Mouse (Mus musculus) kidney, adult 2 months (tissue): ENCODE data around the gene Tomm5. TPM values are rescaled to one million over a fixed set of nuclear protein-coding genes. Genes with fewer than 3 reads are reported as not detected.
"Not testable (repeated sequence)": the region's sequence is repeated elsewhere in the genome, so short reads cannot be mapped to it uniquely, and the experiment has no call there.

Source experiments
- DNase-seq: peaks from one replicate; pipeline ENCODE4 v3.0.0; 2021
- H3K27ac ChIP-seq: fragments of 200-500 bp; 2 replicates; pipeline ENCODE4 v1.5.1; 2012; ENCODE audit warnings: low read depth, low read length, control low read depth, inconsistent platforms; ENCODE audit not compliant: insufficient read depth
- H3K27me3 ChIP-seq: fragments of 200-500 bp; replicated peaks from 2 replicates; pipeline ENCODE4 v1.6.1; 2012; ENCODE audit warnings: mild to moderate bottlenecking, moderate library complexity, low read length, inconsistent platforms; ENCODE audit not compliant: control insufficient read depth, insufficient read depth
- H3K36me3 ChIP-seq: fragments of 200-500 bp; 2 replicates; pipeline ENCODE4 v1.6.1; 2012; ENCODE audit warnings: mild to moderate bottlenecking, moderate library complexity, low read length, inconsistent platforms; ENCODE audit not compliant: control insufficient read depth, insufficient read depth
- H3K4me1 ChIP-seq: fragments of 200-500 bp; 2 replicates; pipeline ENCODE4 v1.6.1; 2011; ENCODE audit warnings: low read length; ENCODE audit not compliant: control insufficient read depth, insufficient read depth
- H3K4me3 ChIP-seq: fragments of 200-500 bp; 2 replicates; pipeline ENCODE4 v1.5.1; 2011; ENCODE audit warnings: mild to moderate bottlenecking, low read depth, low read length, control low read depth; ENCODE audit not compliant: insufficient read depth
- CTCF ChIP-seq: fragments of 200-500 bp; conservative IDR thresholded peaks from 2 replicates; pipeline ENCODE4 v1.5.1; 2011; ENCODE audit warnings: low read depth, mild to moderate bottlenecking, control low read depth, low read length, moderate library complexity, mixed read lengths; ENCODE audit not compliant: insufficient read depth, insufficient read length
- POLR2A ChIP-seq: fragments of 200-500 bp; IDR thresholded peaks from one replicate; pipeline ENCODE4 v1.6.1; 2011; ENCODE audit warnings: low read depth, low read length, control low read depth
- WGBS: fragments of 180-500 bp; shearing (Covaris S2); methylation state at CpG from one replicate; pipeline ENCODE4 v1.1.7; 2018; 5-methylcytosine and 5-hydroxymethylcytosine counted together
- polyA plus RNA-seq: library from polyadenylated mRNA; depleted of rRNA; stranded (reverse); fragments of >200 nt; gene quantifications from 2 replicates; pipeline ENCODE4 v1.2.3, GENCODE M21; 2012

Gene Tomm5
- polyA plus RNA-seq, 1 experiment = 155 TPM

DNA sequence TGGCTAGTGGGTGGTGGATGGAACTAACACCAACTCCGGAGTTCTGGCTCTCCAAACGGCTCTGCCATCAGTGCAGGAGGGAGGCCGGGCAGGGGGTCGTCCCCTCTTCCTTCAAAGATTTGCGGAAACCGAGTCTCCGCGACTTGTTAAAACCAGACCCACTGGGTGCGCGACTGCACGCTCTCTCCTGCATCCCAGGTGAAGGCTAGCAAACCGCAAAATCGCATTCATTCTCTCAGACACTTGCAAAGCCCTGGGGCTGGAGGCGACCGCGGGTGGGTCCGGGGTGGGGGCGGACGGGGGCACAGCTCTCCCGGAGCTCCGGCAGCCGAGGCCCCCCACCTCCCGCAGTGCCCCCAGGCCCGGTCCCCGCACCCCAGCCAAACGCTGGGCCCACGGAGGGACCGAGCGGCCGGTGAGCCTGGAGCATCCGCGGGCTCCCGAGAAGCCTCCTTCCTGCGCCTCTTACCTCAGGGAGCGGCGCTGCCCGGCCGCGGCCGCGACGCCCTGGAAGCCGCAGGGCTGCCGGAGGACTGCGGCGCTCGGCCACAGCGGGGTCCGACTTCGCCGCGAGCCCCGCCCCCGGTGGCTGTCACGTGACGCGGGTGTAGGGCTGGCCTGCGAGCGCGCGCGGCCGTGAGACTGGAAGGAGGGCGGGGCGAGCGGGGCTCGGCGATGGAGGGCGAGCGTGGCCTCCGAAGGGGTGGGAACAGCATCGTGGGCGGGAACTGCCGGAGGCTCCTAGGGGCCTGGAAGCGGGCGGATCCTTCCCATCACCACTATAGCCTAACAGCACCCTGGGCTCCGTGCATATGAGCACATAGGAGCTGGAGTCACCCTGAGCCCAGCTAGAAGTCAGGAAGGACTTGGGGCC is 23.7 kb downstream of the Tomm5 start, which contains the start of gene Fbxo10:
Gene Fbxo10 (minus strand): TSS at position 584 of the 874 bp plus-strand sequence.
- DNase-seq = peak; percentile 96
- no peak for TF ChIP-seq CTCF
- no peak for TF ChIP-seq POLR2A
- under 1% methylated on average over 75 of the region's 77 CpGs for WGBS
- Histone ChIP-seq H3K36me3 (no peaks in the 10 kb centered on the region), H3K27ac (no peak within 1 kb of the TSS), H3K4me1 (peaks cover 11% of the 10 kb centered on the region), H3K4me3 (peak within 1 kb of the TSS; percentile 84), H3K27me3 (no peaks in the 10 kb centered on the region)

DNA sequence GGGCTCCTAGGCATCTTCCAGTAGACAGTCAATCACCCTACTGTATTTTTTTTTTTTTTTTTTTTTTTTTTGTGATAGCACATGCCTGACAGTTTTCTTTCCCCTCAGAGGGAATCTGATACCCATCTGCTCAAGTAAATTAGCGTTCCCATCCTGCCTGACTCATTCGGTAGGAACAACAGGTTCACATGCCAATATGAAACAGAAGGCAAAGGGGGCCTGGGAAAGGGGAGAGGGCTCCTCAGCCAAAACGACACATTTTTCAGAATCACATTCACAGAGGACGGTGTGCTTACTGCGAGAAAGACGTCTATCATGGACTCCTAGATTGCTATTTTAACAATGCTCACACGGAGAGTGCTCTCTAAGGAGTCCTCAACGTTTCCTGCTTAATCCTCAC is 24.4 kb downstream of the Tomm5 start:
- DNase-seq = no peak
- Histone ChIP-seq H3K27ac (no peak overlapping the region), H3K4me3 (peak overlapping the region; percentile 84; the same call in 1 of the 2 replicates), H3K4me1 (peaks cover 11% of the 10 kb centered on the region), H3K36me3 (no peaks in the 10 kb centered on the region), H3K27me3 (no peaks in the 10 kb centered on the region)
- TF ChIP-seq POLR2A = no peak
- TF ChIP-seq CTCF = no peak
- WGBS = 14% methylated on average over 8 of the region's 8 CpGs

DNA sequence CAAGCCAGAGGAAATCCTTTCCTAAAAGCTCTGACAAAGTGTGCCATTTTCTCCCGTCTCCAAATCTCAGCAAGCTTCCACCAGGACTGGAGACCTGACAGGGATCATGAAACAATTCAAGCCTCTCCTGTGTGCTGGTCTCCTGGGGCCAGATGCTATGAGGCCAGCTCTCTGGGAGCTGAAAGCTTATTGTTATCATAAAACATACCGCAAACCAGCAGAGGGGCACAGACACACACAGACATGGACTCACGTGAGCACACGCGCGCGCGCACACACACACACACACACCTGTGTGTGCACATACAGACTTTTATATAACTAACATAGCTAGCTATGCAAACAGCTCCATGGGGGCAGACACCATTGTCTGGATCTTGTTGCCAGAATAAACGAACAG is 25.0 kb downstream of the Tomm5 start:
- H3K4me3 ChIP-seq = no peak overlapping the region
- TF ChIP-seq POLR2A (no peak), CTCF (no peak)
- WGBS = 85% methylated on average over 9 of the region's 9 CpGs
- DNase-seq = no peak
- peaks cover 11% of the 10 kb centered on the region for H3K4me1 ChIP-seq
- no peak overlapping the region for H3K27ac ChIP-seq
- H3K27me3 ChIP-seq = no peaks in the 10 kb centered on the region
- H3K36me3 ChIP-seq = no peaks in the 10 kb centered on the region

DNA sequence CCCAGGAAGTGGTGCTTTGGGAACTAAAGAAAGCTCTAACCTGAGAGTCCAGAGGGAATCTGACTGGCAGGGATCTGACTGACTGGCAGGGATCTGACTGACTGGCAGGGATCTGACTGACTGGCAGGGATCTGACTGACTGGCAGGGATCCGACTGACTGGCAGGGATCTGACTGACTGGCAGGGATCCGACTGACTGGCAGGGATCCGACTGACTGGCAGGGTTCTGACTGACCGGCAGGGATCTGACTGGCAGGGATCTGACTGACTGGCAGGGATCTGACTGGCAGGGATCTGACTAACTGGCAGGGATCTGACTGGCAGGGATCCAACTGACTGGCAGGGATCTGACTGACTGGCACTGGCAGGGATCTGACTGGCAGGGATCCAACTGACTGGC is 26.9 kb downstream of the Tomm5 start:
- DNase-seq, H3K4me3 ChIP-seq, H3K36me3 ChIP-seq, H3K27ac ChIP-seq, H3K27me3 ChIP-seq: not testable (repeated sequence)
- WGBS = 81% methylated on average over 4 of the region's 4 CpGs
- H3K4me1 ChIP-seq = peaks cover 11% of the 10 kb centered on the region

DNA sequence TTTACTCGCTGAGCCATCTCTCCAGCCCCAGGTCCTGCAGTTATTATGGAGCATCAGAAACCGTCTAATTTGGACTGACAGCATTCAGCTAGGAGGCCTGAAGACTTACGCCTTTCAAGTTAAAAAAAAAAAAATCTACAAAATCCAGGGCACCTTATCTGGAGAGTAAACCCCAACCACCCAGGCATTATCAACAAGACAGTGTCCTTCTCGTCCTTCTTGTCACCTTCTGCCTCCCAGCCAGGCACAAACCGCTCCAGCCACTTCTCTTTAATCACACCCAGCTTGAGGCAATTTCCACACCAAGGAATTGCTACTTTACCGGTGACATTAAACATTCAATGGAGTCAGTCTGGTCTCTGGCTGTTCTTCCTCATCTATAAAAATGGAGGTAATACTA is 34.4 kb downstream of the Tomm5 start:
- WGBS = 83% methylated on average over 6 of the region's 6 CpGs
- Histone ChIP-seq H3K4me3 (no peak overlapping the region), H3K36me3 (no peaks in the 10 kb centered on the region), H3K4me1 (peaks cover 21% of the 10 kb centered on the region; the same call in 1 of the 2 replicates), H3K27ac (no peak overlapping the region), H3K27me3 (no peaks in the 10 kb centered on the region)
- no peak for TF ChIP-seq CTCF
- no peak for DNase-seq

DNA sequence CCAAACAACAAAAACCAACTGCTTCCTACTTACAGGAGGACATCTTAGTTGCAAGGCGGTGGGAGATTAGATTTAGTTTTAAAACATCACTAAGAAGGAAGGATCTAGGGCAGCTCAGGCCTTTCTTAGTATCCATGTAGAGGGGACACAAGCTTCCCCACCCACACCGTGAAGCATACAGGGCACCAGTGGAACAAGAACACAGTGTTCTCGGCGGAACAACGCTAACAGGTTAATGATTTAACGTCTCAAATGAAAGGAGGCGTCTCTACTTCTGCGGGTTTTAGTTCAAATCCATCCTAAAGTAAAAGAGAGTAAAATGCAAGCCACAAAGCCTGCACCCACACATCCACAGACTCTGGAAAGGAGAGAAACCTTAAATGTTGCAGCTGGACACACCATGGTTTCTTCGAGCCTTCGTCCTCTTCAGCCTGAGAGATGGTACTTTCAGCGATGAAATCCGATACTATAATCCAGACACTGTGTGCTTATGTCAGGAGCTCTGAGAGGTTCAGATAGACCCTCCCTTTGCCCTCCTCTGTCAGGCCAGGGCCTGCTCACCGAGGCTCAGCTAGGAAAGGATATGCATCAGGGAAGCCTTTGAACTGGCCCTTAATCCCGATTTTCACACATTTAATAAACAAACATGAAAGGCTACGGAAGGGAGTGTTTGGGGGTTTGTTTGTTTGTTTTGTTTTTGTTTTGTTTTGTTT is 35.5 kb downstream of the Tomm5 start:
- H3K27ac ChIP-seq = peak overlapping the region; percentile 2; the same call in 1 of the 2 replicates
- H3K4me3 ChIP-seq = no peak overlapping the region
- 58% methylated on average over 15 of the region's 15 CpGs for WGBS
- peaks cover 21% of the 10 kb centered on the region; the same call in 1 of the 2 replicates for H3K4me1 ChIP-seq
- DNase-seq = peak; percentile 58
- TF ChIP-seq CTCF (no peak), POLR2A (no peak)
- H3K27me3 ChIP-seq = no peaks in the 10 kb centered on the region
- no peaks in the 10 kb centered on the region for H3K36me3 ChIP-seq

DNA sequence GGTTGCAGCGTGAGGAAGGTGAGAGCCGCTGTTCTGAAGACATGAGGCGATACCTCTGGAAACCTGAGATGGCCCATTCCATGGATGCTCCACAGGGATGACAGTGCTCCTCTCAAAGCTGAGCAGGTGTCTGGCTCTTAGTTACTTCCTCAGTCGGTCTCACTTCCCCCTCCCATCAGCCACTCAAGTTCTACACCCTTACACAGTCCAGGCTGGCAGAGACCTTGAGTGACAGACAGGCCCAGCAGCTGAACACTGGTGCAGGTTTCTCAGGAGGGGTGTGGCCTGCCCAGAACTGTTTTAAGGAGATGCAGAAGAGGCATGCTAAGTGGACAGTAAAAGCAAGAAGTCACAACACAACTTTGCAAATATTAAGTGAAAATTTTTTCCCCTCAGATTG is 40.2 kb downstream of the Tomm5 start:
- WGBS = 89% methylated on average over 4 of the region's 4 CpGs
- DNase-seq = no peak

More for the DNA sequence above, 40.2 kb downstream of the Tomm5 start:
- Histone ChIP-seq H3K27ac (no peak overlapping the region), H3K4me3 (no peak overlapping the region), H3K27me3 (no peaks in the 10 kb centered on the region), H3K36me3 (no peaks in the 10 kb centered on the region), H3K4me1 (peaks cover 25% of the 10 kb centered on the region; the same call in 1 of the 2 replicates)
- TF ChIP-seq POLR2A (no peak), CTCF (no peak)
